Mouse (Mus musculus) monocyte, adult 5-6 weeks (primary cell): Measurements from ENCODE around the gene Trim7. TPM values are rescaled to one million over a fixed set of nuclear protein-coding genes. Genes with fewer than 3 reads are reported as not detected.
"Not testable (repeated sequence)": the region's sequence is repeated elsewhere in the genome, so short reads cannot be mapped to it uniquely, and the experiment has no call there.

Experiments
- ATAC-seq: fragments of 153-309, 156-312 bp; replicated peaks from 2 replicates; pipeline ENCODE4 v1.8.0; 2017; ENCODE audit warnings: mild to moderate bottlenecking; ENCODE audit not compliant: low TSS enrichment, insufficient number of reproducible peaks, severe bottlenecking, poor library complexity, low FRiP score
- total RNA-seq: library from RNA; stranded (forward); fragments of 200-1000, 200-491, 200-594 nt; gene quantifications from 3 replicates; pipeline ENCODE4 v1.2.3, GENCODE M21; 2017

Trim7 gene
- total RNA-seq, 1 experiment from 2014 or later: 15.5 TPM

DNA sequence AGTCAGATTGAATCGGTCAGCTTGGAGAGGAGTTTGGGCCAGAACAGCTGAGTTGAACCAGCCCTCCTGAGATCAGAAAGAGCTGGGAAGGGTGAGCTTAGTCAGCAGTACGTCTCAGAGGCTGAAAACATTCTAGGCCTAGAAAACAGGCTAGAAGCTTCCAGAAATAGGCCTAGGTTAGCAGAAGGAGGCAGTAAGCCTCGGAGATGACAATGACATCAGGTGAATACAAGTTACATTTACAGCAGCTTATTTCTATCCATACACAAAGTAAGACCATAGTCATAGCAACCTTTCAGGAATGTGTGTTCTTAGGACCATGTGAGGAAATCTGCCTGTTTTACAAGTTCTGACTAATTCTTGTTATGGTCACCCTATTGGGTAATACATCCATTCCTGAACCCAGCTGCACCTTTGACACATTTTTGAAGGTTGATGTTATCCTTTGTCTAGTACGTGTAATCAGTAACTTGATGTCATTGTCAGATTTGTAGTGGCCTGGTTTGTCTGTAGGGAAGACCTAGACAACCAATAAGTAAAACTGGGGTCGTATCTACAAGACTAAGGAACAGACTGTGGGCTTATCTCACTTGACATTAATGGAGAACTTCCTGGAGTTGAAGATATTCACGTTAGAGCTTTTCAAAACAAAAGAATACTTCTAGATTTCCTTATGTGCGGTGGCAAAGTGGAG is 6.2 kb upstream of the Trim7 start:
- no peak for ATAC-seq

GRCm38 (mm10) chr11:48820308-48820674 is 5.6 kb upstream of the Trim7 start:
- ATAC-seq: no peak

- ATAC-seq: not testable (repeated sequence)
Observed at GRCm38 (mm10) chr11:48821299-48821698, 4.6 kb upstream of the Trim7 start.

GRCm38 (mm10) chr11:48822768-48823512 is 3.0 kb upstream of the Trim7 start:
- no peak for ATAC-seq

DNA sequence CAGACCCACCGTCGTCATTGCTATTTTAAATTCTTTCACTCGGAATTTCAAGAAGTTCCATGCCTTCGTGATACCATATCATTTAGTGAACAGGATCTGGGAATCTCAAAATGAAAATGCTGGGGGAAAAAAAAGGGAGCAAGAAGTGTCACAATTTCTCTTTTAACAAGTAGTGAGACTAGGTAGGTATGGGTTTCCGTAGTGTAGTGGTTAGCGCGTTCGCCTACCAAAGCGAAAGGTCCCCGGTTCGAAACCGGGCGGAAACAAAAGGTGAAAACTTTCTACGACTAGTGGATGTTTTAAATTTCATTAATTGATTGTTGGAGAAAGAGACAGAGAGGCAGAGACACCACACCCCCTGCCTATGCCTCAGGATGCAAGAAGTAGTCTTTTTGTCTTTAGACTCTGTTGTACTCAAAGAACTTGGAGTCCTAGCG is 2.4 kb upstream of the Trim7 start:
- peak; percentile 49 for ATAC-seq

- ATAC-seq: no peak
Observed at GRCm38 (mm10) chr11:48824311-48824830, 1.6 kb upstream of the Trim7 start.

GRCm38 (mm10) chr11:48826752-48827096 is 784 bp downstream of the Trim7 start:
- 0 out of 2 replicates have a peak, but pooled peaks have one; percentile 15 for ATAC-seq

DNA sequence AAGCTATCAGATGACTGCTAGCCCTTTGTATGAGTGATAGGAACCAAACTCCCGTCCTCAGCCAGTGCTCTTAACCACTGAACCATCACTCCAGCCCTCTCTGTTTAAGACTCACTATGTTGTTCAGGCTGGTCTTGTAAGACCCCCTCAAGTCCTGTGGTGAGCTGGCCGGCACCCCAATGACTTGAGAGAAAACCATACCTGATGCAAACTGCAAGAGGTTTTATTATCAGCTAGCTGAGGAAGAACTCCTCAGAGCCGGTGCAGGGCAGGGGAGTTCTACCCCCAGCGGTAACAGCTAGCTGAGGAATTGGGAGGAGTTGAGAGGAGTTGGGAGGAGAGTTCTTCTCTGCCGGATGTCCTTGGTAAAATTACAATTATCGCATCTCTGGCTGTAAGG is 2.0 kb downstream of the Trim7 start:
- no peak for ATAC-seq

DNA sequence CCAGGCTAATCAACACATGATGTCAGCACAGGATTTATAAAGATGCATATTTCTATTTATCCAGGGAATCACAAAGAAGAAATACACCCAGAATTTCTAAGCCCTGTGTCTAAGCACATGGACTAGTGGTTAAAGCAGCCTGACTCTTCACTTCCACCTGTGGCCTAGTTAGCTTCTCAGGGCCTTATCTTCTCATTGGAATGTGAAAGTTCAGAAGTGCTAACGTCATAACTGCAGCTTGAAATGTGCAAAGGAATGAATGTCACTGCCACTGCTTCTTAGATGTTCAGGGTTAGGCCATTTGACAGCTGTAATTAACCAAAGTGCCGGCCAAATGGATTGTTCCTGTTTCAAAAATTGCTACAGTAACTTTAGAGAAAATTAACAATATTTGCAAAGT is 4.3 kb downstream of the Trim7 start:
- no peak for ATAC-seq

DNA sequence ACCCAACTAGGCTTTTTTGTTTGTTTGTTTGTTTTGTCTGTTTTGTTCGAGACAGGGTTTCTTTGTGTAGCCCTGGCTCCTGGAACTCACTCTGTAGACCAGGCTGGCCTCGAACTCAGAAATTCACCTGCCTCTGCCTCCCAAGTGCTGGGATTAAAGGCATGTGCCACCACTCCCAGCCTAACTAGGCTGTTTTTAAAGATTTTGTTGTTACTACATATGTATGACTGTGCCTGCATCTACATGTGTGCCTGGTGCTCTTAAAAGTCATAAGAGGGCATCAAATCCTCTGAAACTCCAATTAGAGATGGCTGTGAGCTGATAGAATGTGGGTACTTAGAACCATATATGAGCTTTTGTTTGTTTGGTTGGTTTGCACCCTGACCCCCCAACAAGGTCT is 5.3 kb downstream of the Trim7 start:
- no peak for ATAC-seq

DNA sequence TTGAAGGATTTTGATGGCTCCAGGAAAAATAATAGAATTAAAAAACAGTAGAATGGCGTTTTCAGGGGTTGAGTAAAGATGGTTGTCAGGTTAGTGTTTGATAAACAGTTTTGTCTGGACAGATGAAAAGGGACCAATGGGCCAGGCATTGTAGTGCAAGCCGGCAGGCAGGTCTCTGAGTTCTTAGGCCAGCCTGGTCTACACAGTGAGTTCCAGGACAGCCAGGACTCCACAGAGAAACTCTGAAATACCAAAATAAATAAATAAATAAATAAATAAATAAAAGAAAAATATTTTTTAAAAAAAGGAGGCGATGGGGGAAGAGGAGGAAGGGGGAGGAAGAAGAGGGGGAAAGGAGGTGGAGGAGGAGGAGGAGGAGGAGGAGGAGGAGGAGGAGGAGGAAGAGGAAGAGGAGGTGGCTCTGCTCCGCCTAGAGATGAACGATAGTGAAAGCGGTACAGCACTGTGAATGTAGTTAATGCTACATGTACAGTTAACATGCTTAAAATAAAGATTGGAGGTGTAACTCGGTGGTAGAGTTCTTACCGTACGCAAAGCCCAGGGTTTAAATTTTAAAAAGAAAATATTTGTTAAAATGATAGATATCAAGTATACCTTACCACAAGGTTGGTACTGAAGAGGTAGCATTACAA is 7.3 kb downstream of the Trim7 start:
- ATAC-seq: no peak

- peak; percentile 70 for ATAC-seq
Observed at GRCm38 (mm10) chr11:48833731-48834639, 8.0 kb downstream of the Trim7 start.

GRCm38 (mm10) chr11:48835923-48836322 is 10.0 kb downstream of the Trim7 start:
- ATAC-seq: no peak

DNA sequence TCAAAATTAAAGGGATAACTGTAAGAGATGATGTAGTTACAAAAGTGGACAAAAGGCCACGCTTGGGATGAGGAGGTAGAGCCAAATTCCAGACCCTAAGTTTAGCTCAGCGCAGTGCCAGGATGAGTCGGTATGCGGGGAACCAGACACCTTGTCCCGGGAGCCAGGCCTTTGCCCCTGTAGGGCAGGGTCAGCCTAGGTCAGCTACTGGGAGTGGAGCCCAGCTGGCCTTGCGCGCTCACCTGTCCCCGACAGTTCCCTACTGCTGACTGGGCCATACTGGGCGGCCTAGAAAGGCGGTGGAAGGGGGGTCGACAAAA is 11.0 kb downstream of the Trim7 start:
- ATAC-seq: no peak

DNA sequence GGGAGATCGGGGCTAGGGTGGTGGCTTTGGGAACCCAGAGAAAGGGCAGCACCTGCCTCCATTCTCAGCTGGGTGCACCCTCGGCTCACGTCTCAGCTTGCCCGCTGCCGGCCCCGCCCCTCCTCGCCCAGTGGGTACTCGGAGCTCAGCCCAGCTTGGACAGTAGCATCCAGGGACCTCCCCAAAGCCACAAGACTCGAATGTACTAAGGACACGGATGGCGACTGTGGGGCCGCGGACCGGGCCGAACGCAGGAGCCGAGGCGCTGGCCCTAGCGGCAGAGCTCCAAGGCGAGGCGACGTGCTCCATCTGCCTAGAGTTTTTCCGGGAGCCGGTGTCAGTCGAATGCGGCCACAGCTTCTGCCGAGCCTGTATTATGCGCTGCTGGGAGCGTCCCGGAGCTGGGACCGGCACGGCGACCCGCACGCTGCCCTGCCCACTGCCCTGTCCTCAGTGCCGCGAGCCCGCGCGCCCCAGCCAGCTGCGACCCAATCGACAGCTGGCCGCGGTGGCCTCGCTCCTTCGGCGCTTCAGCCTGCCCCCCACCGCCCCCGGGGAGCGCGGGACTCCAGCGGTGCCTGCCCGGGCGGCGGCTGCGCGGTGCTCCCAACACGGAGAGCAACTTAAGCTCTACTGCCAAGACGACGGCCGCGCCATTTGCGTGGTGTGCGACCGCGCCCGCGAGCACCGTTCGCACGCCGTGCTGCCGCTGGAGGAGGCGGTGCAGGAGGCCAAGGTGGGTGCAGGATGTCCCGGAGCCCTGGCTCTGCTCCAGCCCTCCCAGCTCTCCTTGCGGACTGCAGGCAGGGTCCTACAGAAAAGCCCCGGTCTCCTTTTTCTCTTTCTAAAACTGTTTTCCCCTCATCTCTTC is 11.6 kb downstream of the Trim7 start:
- no peak for ATAC-seq

DNA sequence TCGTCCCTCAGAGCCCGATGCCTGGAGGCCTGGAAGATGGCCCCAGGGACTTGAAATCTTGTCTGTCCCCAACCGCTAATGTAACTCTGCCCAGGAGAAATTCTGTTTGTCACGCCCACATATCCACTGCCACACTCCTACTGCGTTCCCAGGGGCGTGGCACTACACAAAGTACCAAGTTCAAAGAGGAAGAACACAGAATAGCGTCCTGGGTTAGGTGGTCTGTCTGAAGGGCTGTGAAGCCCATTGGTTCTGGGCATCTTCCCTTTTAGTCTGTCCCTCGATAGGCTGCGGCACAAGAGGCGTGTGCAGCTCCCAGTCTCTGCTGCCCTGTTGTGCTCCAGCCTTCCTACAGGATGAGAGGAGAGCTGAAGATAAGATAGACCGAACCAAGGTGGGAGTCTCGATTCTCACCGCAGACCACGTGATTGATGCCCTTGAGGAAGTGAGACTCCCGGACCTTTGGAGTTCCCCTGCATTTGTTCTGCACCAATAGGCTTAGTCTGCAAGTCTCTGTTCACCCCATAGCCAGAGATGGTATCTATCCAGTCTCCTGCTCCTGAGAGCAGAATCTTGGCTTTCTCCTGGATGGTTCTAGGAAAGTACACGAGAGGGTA is 12.3 kb downstream of the Trim7 start:
- ATAC-seq: peak; percentile 48

DNA sequence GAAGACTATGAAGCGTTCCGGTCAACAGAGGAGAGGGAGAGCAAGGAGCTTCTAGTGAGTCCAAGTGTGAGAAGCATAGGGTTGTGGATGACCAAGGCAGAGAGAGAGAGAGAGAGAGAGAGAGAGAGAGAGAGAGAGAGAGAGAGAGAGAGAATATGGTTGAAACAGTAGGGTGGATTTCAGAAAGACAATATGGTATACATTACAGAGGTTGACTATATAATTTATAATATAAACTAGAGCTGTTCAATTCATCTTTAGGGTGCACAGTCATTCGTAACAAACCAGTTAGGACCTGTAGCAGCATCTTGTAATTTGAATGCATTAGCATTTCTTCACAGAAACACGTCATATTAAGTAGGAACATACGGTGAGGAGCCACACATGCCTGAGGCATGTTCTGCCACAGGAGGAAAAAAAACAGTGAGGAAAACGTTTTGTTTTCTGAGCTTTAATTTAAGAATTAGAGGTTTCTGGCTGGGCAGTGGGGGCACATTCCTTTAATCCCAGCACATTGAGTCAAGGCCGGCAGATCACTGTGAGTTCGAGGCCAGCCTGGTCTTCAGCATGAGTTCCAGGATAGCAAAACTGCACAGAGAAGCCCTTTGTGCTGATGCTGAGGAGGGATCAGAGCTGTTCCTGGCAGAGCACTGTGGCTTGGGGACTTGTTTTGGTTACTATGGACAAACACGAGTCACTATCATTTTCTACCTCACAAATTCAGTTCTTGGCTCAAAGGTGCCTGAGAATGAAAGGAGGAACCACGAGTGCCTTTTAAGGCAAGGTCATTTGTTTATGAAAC is 13.1 kb downstream of the Trim7 start:
- no peak for ATAC-seq
